In genomic region chr2:156151538-156151937, GRCm38 (mm10) we compare ENCODE assay signal across 23 mouse cellular contexts. TPM values are rescaled to one million over a fixed set of nuclear protein-coding genes. Genes with fewer than 3 reads are reported as not detected.
DNase-seq lines count a peak whose midpoint lies in the region; TF ChIP-seq lines count a peak whose summit lies in the region.
"Had no signal": no experiment of that assay in that cellular context is flagged by ENCODE, and none has a peak within 500 bp of the region (broad histone marks: within the 10 kb centered on the region; RNA-seq: fewer than 3 reads in every experiment).

No protein-coding gene starts in this region.

- peak; percentile 37; the same call in 1 of the 2 replicates for TF ChIP-seq CTCF in gastrocnemius, adult 2 months (IDR thresholded peaks at IDR 0.05)
- peak; percentile 37 for TF ChIP-seq CTCF in left cerebral cortex, adult 2 months (IDR thresholded peaks at IDR 0.05)

- H3K4me3 ChIP-seq in gastrocnemius, adult 2 months = no peak overlapping the region
- no peak overlapping the region for H3K4me3 ChIP-seq in left cerebral cortex, adult 2 months
- H3K4me3 ChIP-seq: heart, embryonic 13.5 days; limb, embryonic 10.5 days; liver, embryonic 15.5 days; midbrain, embryonic 10.5 days; neural tube, embryonic 15.5 days had no signal

- intact Hi-C loops in gastrocnemius, adult 2 months (cut with DNase I) = loop anchor here (5.0 kb wide), 1 partner anchor 131 kb away; no protein-coding TSS in a partner anchor
- intact Hi-C loops in left cerebral cortex, adult 2 months (cut with DNase I) = no loop called here
- intact Hi-C loops in left cerebral cortex, postnatal 25 days (cut with DNase I) = no loop called here

- H3K27ac ChIP-seq in gastrocnemius, adult 2 months = no peak overlapping the region
- H3K27ac ChIP-seq in left cerebral cortex, adult 2 months = no peak overlapping the region
- H3K27ac ChIP-seq: heart, embryonic 13.5 days; limb, embryonic 10.5 days; liver, embryonic 15.5 days; midbrain, embryonic 10.5 days; neural tube, embryonic 15.5 days had no signal

- DNase-seq in gastrocnemius, adult 2 months = no peak
- DNase-seq in gastrocnemius, postnatal 10 days = no peak
- DNase-seq in left cerebral cortex, adult 2 months (ENCODE audit: extremely low spot score in 1 of 2, low spot score in 2 of 2) = no peak
- DNase-seq in left cerebral cortex, postnatal 25 days (ENCODE audit: low spot score in 2 of 2) = no peak
- DNase-seq in adipocyte (ENCODE audit: low spot score) = peak; percentile 47
- DNase-seq in thymus, postnatal 4 days = no peak
- DNase-seq in adrenal gland, adult 18-20 months (ENCODE audit: low spot score in 2 of 2) = no peak
- DNase-seq: B cell, adult 2 months; cerebellum, postnatal 25 days; gastrocnemius, postnatal 14 days; heart, adult 11 months; heart, postnatal 14 days; kidney, postnatal 36 days; layer of hippocampus, adult 9-11 months; liver; right cerebral cortex, adult 18-20 months; right cerebral cortex, postnatal 4 days; thymus, postnatal 25 days had no signal

RNA-seq across cellular contexts. Expression of gene Nfs1, which starts 7.6 kb away (rescaled TPM):
- 10 to 100 TPM; 75.3 to 83.5 TPM for total RNA-seq in gastrocnemius, adult 2 months (2021)
- 10 to 100 TPM; 48.4 to 55.1 TPM for total RNA-seq in gastrocnemius, postnatal 10 days (2021)
- 10 to 100 TPM; 36.3 to 42.0 TPM for total RNA-seq in left cerebral cortex, adult 2 months (2021)
- total RNA-seq in left cerebral cortex, postnatal 25 days (2021) = 10 to 100 TPM; 37.8 to 42.7 TPM
- 10 to 100 TPM; 80.4 to 90.4 TPM for total RNA-seq in adrenal gland, adult 18-20 months (2021)

RNA-seq across cellular contexts. Expression of gene Romo1, which starts 7.7 kb away (rescaled TPM):
- 100 to 1,000 TPM; 187 to 259 TPM for total RNA-seq in gastrocnemius, adult 2 months (2021)
- 100 to 1,000 TPM; 207 to 226 TPM for total RNA-seq in gastrocnemius, postnatal 10 days (2021)
- total RNA-seq in left cerebral cortex, adult 2 months (2021) = 100 to 1,000 TPM; 142 to 153 TPM
- total RNA-seq in left cerebral cortex, postnatal 25 days (2021) = 100 to 1,000 TPM; 168 to 181 TPM
- 100 to 1,000 TPM; 346 to 350 TPM for total RNA-seq in adrenal gland, adult 18-20 months (2021)

RNA-seq across cellular contexts. Expression of gene Gm28036, which starts 24.6 kb away (rescaled TPM):
- total RNA-seq in gastrocnemius, adult 2 months (2021) = 1 to 10 TPM; 3.8 to 4.3 TPM
- total RNA-seq in gastrocnemius, postnatal 10 days (2021) = 10 to 100 TPM; 12.8 to 13.4 TPM
- total RNA-seq in left cerebral cortex, adult 2 months (2021) = 10 to 100 TPM; 17.5 to 17.7 TPM
- 10 to 100 TPM; 19.1 to 22.0 TPM for total RNA-seq in left cerebral cortex, postnatal 25 days (2021)
- 10 to 100 TPM; 25.4 to 28.6 TPM for total RNA-seq in adrenal gland, adult 18-20 months (2021)

RNA-seq across cellular contexts. Expression of gene Rbm39, which starts 28.5 kb away (rescaled TPM):
- 100 to 1,000 TPM; 119 TPM for total RNA-seq in gastrocnemius, adult 2 months (2021)
- total RNA-seq in gastrocnemius, postnatal 10 days (2021) = 100 to 1,000 TPM; 139 to 199 TPM
- 100 to 1,000 TPM; 286 to 301 TPM for total RNA-seq in left cerebral cortex, adult 2 months (2021)
- total RNA-seq in left cerebral cortex, postnatal 25 days (2021) = 100 to 1,000 TPM; 279 to 290 TPM
- 100 to 1,000 TPM; 283 to 382 TPM for total RNA-seq in adrenal gland, adult 18-20 months (2021)

RNA-seq across cellular contexts. Expression of gene Rbm12, which starts 39.8 kb away (rescaled TPM):
- 1 to 10 TPM; 4.9 to 8.1 TPM for total RNA-seq in gastrocnemius, adult 2 months (2021)
- total RNA-seq in gastrocnemius, postnatal 10 days (2021) = 10 to 100 TPM; 13.9 to 17.9 TPM
- 10 to 100 TPM; 27.7 to 36.0 TPM for total RNA-seq in left cerebral cortex, adult 2 months (2021)
- total RNA-seq in left cerebral cortex, postnatal 25 days (2021) = 10 to 100 TPM; 22.4 to 24.6 TPM
- 10 to 100 TPM; 22.1 to 29.7 TPM for total RNA-seq in adrenal gland, adult 18-20 months (2021)
